Mouse (Mus musculus) spleen, adult 10 weeks (tissue): ENCODE data around the gene Aknad1. TPM values are rescaled to one million over a fixed set of nuclear protein-coding genes. Genes with fewer than 3 reads are reported as not detected.

Experiments used
- polyA plus RNA-seq: library from polyadenylated mRNA; stranded (reverse); fragments of 350-450 nt; fragmentation: Illumina TruSeq; extraction: RNeasy Lipid Tissue Mini Kit (QIAGEN cat#74804); gene quantifications from one replicate; pipeline ENCODE4 v1.2.3, GENCODE M21; 2015; ENCODE audit warnings: low replicate concordance; ENCODE audit not compliant: insufficient read depth

Aknad1 gene
- 0.10 TPM for polyA plus RNA-seq

DNA sequence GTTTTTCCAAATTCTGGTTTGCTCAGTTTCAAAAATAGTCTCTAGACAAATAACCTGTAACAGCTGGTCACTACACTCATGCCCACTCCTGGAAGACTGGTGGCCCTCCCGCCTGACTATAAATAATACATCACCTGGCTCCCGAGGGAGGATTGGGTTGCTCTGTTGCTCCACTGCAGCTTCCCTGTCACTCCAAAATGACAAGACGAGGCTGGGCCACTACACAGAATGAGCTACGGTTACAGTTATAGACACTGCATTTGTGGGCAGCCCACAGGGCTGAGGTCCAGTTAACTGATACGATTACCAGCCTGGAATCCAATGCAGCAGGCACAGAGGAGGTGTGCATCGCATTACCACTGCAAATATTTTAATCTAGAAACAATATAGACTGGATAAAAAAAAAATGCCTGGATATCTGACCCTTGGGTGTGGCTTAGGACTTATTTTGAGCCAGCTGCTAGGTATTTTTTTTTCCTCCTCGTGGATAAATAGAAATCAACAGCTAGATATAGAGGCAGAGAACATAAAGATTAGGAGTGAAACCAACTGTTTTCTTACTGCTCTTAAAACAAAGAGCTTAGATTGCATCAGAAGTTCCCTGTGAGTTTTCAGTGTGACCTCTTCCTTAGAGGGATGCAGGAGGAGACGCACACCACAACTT, at the start of gene Aknad1:
Aknad1 (plus strand) TSS at position 614 of the 664 bp plus-strand sequence.

DNA sequence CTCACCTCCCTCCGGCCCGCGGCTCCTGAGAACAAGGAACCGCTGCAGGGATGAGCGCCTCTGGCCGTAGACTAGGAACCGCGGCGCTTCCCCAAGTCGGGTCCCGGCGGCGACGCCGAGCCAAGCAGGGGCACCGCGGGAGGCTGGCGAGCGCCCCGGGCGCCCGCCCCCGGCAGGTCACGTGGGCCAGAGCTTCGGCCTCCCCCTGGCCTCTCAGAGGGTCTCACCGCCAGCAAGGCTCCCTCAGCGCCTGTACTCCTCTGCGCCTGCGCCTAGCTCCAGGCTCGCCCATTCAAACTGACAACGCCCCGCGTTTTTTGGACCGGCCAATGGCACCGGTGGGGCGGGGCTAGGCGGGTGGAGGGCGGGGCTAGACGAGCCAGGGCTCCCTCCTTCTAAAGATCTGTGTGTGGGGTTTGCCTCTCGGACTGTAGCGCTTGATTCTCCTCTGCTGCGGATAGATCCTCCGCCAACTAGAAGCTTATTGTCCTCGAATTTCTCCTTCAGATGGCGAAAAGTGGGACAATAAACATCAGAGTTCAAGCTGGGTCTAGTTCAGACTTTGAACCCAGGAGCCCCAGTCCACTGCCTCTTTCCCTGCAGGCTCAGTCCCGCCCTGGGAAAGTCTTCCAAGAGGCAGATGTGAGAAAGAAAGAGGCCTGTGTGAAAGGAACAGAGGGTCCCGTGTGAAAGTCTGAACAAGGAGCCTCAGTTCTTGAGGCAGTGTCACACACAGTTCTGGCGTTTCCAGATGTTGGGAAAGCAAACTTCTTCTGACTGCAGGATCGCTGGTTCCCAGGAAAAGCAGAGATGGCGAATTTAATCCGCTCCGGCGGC, 17.2 kb upstream of the Aknad1 start, which contains the start of gene Gpsm2:
Gpsm2 (minus strand) TSS at position 274 of the 837 bp plus-strand sequence.

Other genes starting within 250 kb of the Aknad1 start
- not detected for gene 1700013F07Rik, start 205.5 kb upstream of the Aknad1 start, polyA plus RNA-seq
- 2.3 TPM for gene 5330417C22Rik, start 203.1 kb upstream of the Aknad1 start, polyA plus RNA-seq
- 53.6 TPM for gene Tmem167b, start 177.2 kb upstream of the Aknad1 start, polyA plus RNA-seq
- gene Taf13, start 168.0 kb upstream of the Aknad1 start, polyA plus RNA-seq = 48.4 TPM
- 19.3 TPM for gene Wdr47, start 148.4 kb upstream of the Aknad1 start, polyA plus RNA-seq
- gene Clcc1, start 85.7 kb upstream of the Aknad1 start, polyA plus RNA-seq = 61.5 TPM
- 7.4 TPM for gene Gpsm2, start 17.3 kb upstream of the Aknad1 start, polyA plus RNA-seq
- gene Stxbp3, start 100.9 kb downstream of the Aknad1 start, polyA plus RNA-seq = 104 TPM
- 5.1 TPM for gene Fndc7, start 150.3 kb downstream of the Aknad1 start, polyA plus RNA-seq
- gene Prpf38b, start 172.1 kb downstream of the Aknad1 start, polyA plus RNA-seq = 452 TPM
- 0.32 TPM for gene Henmt1, start 200.2 kb downstream of the Aknad1 start, polyA plus RNA-seq
- gene Gm9857, start 200.8 kb downstream of the Aknad1 start, polyA plus RNA-seq = not detected